Mouse (Mus musculus): ENCODE results near the gene Gm19402.

DNA sequence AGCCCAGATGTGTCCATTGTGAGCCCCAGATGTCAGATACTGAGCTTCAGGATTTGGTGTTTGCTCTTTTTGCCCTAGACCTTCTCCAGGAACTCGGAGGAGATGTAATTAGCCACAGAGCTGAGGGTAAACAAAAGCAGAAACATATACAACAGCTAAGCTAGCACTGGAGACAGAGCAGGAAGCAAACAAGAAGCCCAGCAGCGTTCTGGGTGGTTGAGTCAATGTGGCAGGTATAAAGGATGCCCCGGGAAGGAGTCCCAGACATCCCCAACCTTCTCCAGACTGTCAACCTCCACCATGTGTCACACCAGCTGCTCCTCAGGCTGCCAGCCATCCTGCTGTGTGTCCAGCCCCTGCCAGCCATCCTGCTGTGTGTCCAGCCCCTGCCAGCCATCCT, 35.6 kb upstream of the Gm19402 start, which contains the start of gene Gm10100:
- TF ChIP-seq CTCF (IDR thresholded peaks at IDR 0.05 in 2 of 3, conservative IDR thresholded peaks at IDR 0.05 in 1 of 3; ENCODE audit: control insufficient read depth in 1 of 3, insufficient read depth in 1 of 3, low read depth in 2 of 3, low read length in 3 of 3, poor library complexity in 1 of 3, severe bottlenecking in 1 of 3), result no peak
- TF ChIP-seq ZKSCAN1 (IDR thresholded peaks at IDR 0.05; ENCODE audit: low read depth, low read length), result no peak
- no peak for TF ChIP-seq ETS1 (IDR thresholded peaks at IDR 0.05; ENCODE audit: low read depth, low read length)

Data from MEL (cell line).